Mouse (Mus musculus) frontal cortex, adult 2 months (tissue): Measurements from ENCODE around the gene Zfp296. TPM values are rescaled to one million over a fixed set of nuclear protein-coding genes. Genes with fewer than 3 reads are reported as not detected.
"Not testable (repeated sequence)": the region's sequence is repeated elsewhere in the genome, so short reads cannot be mapped to it uniquely, and the experiment has no call there.

Source experiments
- DNase-seq, 2 experiments: peaks; one replicate each; pipeline ENCODE4 v3.0.0; 2022; ENCODE audit warnings: low spot score in 1 of 2; ENCODE audit errors: extremely low spot score in 1 of 2
- polyA plus RNA-seq: library from polyadenylated mRNA; depleted of rRNA; stranded (reverse); fragments of >200 nt; gene quantifications from 2 replicates; pipeline ENCODE4 v1.2.3, GENCODE M21; 2012; rRNA removed

Gene Zfp296
- polyA plus RNA-seq, 1 experiment, result 2.0 TPM

- DNase-seq, result peak; percentile 88 to 96
Observed at GRCm38 (mm10) chr7:19603849-19604605, 26.9 kb downstream of the Zfp296 start, which contains the start of gene Clasrp. TSS of gene Clasrp (minus strand) at chr7:19604486.

GRCm38 (mm10) chr7:19604606-19605214 lies 27.6 kb downstream of the Zfp296 start:
- not testable (repeated sequence) for DNase-seq

- no peak for DNase-seq
Observed at GRCm38 (mm10) chr7:19607291-19607690, 30.2 kb downstream of the Zfp296 start.

- no peak for DNase-seq
Observed at GRCm38 (mm10) chr7:19609641-19610332, 32.7 kb downstream of the Zfp296 start.

- DNase-seq, result no peak
Observed at GRCm38 (mm10) chr7:19610969-19611368, 33.9 kb downstream of the Zfp296 start.

DNA sequence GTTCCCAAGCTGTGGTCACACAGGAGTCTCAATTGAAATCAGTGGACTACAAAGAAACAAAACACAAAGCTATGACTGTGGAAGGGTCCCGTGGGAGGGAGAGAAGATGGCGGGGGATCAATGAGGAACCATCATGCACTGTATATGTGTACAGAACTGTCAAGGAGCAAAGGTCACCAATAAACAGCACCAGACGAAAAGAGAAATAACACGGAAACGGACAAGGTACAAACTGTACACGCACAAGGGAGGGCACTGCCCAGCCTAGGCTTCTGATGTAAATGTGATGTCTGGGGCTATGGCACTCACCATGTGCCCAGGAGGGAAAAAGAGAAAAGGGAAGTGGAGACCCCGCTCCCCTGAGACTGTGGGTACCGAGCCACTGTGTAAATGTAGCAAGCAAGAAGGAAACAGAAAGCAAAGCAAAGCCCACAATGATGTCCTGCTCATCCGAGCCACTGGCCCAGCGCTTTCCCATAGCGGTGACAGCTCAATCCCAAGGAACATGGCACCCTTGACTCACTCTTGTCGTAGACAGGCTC lies 38.0 kb downstream of the Zfp296 start:
- no peak for DNase-seq

DNA sequence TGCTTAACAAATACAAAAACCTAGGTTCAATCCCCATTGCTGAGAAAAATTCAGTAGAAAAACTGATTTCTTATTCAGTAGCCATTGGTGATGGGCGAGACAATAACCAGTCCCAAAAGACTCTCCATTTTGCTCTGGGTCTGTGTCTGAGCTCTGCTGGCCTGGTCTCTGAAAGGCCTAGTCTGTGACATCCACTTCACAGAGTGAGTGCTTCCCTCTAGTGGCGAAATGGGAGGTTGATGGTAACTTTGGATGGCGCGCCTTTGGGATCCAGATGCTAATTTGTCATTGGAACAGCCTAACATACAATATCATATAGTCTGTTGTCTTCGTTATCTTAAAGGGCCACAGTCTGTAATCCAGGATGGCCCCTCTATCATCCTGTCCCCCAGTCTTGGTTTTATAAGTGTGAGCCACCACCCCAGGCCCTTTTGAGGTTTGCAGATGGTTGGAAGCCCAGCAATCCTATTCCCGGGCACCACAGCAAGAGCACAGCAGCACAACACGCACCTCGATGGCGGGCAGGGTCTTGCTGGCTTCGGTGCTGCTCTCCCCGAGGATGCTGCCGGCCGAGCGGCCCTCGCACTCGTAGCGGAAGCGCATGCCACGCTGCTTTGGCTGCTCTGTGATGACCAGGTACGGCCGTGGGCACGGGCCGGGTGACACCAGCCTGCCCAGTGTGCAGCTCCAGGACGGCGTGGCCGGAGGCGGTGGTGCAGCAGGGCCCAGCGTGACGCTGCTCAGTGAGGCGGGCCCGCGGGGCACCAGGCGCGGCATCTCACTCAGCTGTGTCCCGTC lies 42.1 kb downstream of the Zfp296 start:
- peak; percentile 65 to 90 for DNase-seq

DNA sequence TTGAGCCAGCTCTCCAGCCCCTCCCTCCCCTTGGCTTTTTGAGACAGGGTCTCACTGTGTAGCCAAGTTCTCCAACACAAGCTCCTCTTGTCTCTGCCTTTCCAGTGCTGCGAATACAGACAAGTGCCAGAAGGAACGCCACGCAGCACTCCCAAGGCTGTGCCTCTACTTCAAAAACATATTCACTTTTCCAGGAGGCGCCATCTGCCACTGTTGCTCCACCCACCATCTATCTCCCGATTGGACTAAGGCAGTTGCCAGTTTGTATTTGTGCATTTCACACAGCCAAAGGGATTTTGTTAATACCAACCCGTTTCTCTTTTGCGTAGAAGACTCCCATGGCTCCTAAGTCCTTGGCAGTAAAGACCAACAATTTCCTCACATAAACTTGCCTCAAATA lies 43.7 kb downstream of the Zfp296 start:
- DNase-seq, result peak; percentile 45 to 71

GRCm38 (mm10) chr7:19622241-19622640 lies 45.2 kb downstream of the Zfp296 start:
- DNase-seq, result no peak

- DNase-seq, result no peak
Observed at GRCm38 (mm10) chr7:19623433-19623832, 46.3 kb downstream of the Zfp296 start.

DNA sequence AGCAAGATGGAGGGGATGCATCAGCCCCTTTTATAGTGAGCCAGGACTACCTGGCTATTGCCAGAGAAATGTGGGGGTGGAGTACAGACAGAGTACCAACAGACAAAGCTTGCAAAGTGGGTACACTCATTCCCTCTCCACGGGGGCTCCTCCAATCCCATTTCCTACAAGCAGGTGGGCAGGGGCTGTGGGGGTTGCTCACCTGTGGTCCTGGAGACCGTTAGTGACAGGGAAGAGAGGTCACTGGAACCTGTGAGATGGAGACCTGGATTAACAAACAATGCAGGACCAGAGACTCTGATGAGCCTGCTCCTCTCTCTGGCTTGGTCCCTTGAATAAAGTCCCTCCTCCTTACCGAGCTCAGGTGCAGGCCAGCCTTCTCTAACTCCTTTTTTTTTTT lies 50.6 kb downstream of the Zfp296 start:
- no peak for DNase-seq

DNA sequence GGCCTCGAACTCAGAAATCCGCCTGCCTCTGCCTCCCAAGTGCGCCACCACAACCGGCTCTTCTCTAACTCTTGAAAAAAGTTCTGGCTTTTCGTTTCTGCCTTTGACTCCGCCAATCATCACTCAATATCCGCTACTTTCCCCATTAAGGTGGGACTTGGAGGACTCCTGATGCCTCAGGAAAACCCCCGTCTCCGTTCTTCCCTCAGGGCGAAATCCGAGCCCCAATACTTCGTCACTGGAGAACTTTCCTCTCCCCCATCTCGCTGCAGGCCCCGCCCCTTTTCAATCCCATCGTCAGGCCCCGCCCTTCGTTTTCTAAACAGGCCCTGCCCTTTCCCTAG lies 51.1 kb downstream of the Zfp296 start:
- no peak for DNase-seq

GRCm38 (mm10) chr7:19628536-19629360 lies 51.7 kb downstream of the Zfp296 start:
- DNase-seq, result peak; percentile 86 to 90

DNA sequence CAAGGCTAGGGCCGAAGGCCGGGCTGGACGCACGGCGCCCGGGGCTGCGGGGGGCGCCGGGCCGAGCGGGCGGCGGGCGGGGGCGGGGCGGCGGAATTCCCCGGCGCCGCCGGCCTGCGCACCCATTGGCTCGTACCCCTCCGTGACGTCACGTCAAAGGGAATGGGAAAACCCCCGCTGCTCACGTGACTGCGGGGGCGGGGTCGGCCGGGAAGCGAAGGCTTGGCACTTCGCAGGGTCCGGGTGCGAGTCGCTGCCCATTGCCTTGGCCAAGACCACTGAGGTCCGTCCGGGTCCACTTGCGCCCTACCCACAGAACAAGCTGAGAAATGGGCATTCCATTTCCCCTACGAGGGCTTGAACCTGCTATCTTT lies 52.3 kb downstream of the Zfp296 start, which contains the start of gene Relb:
TSS of gene Relb (minus strand) at position 78 of the 374 bp plus-strand sequence.
- DNase-seq, result peak; percentile 72 to 93

Other genes starting within 250 kb of the Zfp296 start
- gene Ercc1, start 232.5 kb upstream of the Zfp296 start, polyA plus RNA-seq, result 49.9 and 53.6 TPM in 2 replicates
- 12.7 and 15.2 TPM in 2 replicates for gene Cd3eap, start 217.8 kb upstream of the Zfp296 start, polyA plus RNA-seq
- gene Ppp1r13l, start 217.5 kb upstream of the Zfp296 start, polyA plus RNA-seq, result 5.3 and 5.5 TPM in 2 replicates
- gene Ercc2, start 195.3 kb upstream of the Zfp296 start, polyA plus RNA-seq, result 41.5 and 47.0 TPM in 2 replicates
- gene Klc3, start 173.2 kb upstream of the Zfp296 start, polyA plus RNA-seq, result 2.6 TPM in 2 replicates
- gene Ckm, start 172.5 kb upstream of the Zfp296 start, polyA plus RNA-seq, result 0.90 and 1.4 TPM in 2 replicates
- gene Mark4, start 118.5 kb upstream of the Zfp296 start, polyA plus RNA-seq, result 47.5 and 49.9 TPM in 2 replicates
- gene Exoc3l2, start 114.0 kb upstream of the Zfp296 start, polyA plus RNA-seq, result 0.32 and 0.40 TPM in 2 replicates
- gene Bloc1s3, start 68.9 kb upstream of the Zfp296 start, polyA plus RNA-seq, result 7.9 and 8.1 TPM in 2 replicates
- 23.7 and 30.1 TPM in 2 replicates for gene Trappc6a, start 68.9 kb upstream of the Zfp296 start, polyA plus RNA-seq
- 1.0 and 1.4 TPM in 2 replicates for gene Nkpd1, start 59.4 kb upstream of the Zfp296 start, polyA plus RNA-seq
- gene Ppp1r37, start 14.2 kb upstream of the Zfp296 start, polyA plus RNA-seq, result 131 and 146 TPM in 2 replicates
- gene Gemin7, start 308 bp downstream of the Zfp296 start, polyA plus RNA-seq, result 47.9 and 49.9 TPM in 2 replicates
- 152 and 164 TPM in 2 replicates for gene Clasrp, start 27.2 kb downstream of the Zfp296 start, polyA plus RNA-seq
- 6.1 and 6.5 TPM in 2 replicates for gene Relb, start 52.2 kb downstream of the Zfp296 start, polyA plus RNA-seq
- gene Clptm1, start 87.7 kb downstream of the Zfp296 start, polyA plus RNA-seq, result 125 and 128 TPM in 2 replicates
- 0.78 TPM in 1 of 2 replicates, not detected in the other for gene Apoc2, start 100.7 kb downstream of the Zfp296 start, polyA plus RNA-seq
- gene Gm44805, start 104.1 kb downstream of the Zfp296 start, polyA plus RNA-seq, result not detected in 2 replicates
- 0.19 TPM in 1 of 2 replicates, not detected in the other for gene Apoc4, start 104.2 kb downstream of the Zfp296 start, polyA plus RNA-seq
- 3.3 and 4.7 TPM in 2 replicates for gene Apoc1, start 115.4 kb downstream of the Zfp296 start, polyA plus RNA-seq
- 6,067 and 6,377 TPM in 2 replicates for gene Apoe, start 121.9 kb downstream of the Zfp296 start, polyA plus RNA-seq
- gene Tomm40, start 138.2 kb downstream of the Zfp296 start, polyA plus RNA-seq, result 115 and 118 TPM in 2 replicates
- 7.6 and 7.7 TPM in 2 replicates for gene Nectin2, start 173.2 kb downstream of the Zfp296 start, polyA plus RNA-seq
- 22.2 and 23.0 TPM in 2 replicates for gene Bcam, start 193.7 kb downstream of the Zfp296 start, polyA plus RNA-seq
- gene Cblc, start 219.5 kb downstream of the Zfp296 start, polyA plus RNA-seq, result not detected in 2 replicates
- 0.56 and 0.69 TPM in 2 replicates for gene Bcl3, start 245.5 kb downstream of the Zfp296 start, polyA plus RNA-seq